Mouse (Mus musculus) adrenal gland, postnatal 10 days (tissue): ENCODE measurements around the gene Med13l. TPM values are rescaled to one million over a fixed set of nuclear protein-coding genes. Genes with fewer than 3 reads are reported as not detected.
A peak's percentile ranks its signal among the peaks of the same experiment; 100 is the strongest.

Source experiments
- DNase-seq: peaks from one replicate; pipeline ENCODE4 v3.0.0; 2021; ENCODE audit warnings: mixed read lengths
- total RNA-seq, 2 experiments: library from RNA; stranded (reverse); gene quantifications; 2 replicates each; pipeline ENCODE4 v1.2.3; 2021

Med13l gene
- total RNA-seq, 2 experiments from 2014 or later, result 39.0 to 43.6 TPM

DNA sequence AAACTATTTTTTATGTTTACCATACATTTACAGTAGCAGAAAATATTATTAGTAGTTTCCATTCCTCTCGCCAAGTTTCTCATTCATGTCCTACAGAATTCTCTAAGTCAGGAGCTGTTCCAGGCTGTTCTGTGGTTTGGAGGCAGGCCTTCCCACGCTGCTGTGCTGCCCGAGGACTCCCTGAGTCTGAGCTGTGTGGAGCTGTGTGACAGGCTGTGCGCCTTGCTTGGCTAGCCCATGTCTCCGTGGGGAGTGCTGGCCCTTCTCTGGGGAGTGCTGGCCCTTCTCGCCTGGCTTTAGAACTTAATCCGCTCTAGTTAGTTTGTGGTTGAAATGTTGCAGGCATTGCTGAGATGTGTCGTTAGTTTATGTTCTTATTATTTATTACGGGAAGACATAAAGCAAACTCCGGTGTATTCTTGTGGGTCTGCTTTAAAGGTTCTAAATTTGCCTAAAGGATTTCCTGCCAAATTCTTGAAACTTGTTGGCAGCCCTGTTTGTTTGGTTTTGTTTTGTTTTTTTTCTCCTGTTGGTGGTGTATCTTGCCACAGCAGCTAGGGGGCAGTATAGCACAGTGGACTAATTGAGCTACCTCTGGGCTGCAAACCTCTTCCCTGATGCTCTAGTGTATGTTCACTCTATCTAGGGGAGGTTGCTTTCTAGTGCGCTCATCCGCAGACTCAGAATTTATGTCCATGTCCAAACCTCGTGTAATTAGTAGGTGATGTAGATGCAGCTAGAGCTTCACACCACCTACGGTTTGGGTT lies 34.2 kb downstream of the Med13l start:
- peak; percentile 75 for DNase-seq

GRCm38 (mm10) chr5:118595901-118596300 lies 35.4 kb downstream of the Med13l start:
- no peak for DNase-seq

DNA sequence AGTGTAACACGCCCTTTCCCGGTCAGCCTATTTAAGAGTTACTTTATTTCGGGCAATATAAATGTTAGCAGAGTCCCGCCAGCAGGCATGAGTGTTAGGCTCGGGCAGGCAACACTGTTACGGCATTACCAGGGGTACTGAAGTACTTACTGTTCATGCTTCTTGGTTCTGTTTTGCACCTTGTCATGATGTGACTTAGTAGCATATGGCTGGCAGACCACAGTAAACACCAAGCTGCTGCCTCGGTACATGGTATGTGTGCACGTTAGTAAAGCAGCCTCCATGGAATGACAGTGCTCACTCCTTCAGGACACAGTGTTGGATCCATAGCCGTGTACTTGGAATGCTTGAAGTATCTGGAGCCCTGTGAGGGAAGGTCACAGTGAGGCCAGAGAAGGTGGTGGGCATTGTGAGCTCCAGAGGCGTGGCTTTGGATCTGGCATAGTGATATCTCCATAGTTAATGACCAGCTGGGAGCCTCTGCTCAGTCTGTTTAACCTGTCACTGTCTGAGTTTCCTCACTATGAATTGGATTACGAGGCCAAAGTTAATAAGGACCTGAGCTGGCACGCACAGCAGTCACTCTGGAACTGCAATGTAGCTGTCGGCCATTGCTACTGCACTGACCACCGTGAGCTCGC lies 36.1 kb downstream of the Med13l start:
- DNase-seq, result no peak

GRCm38 (mm10) chr5:118598601-118599000 lies 38.1 kb downstream of the Med13l start:
- no peak for DNase-seq

DNA sequence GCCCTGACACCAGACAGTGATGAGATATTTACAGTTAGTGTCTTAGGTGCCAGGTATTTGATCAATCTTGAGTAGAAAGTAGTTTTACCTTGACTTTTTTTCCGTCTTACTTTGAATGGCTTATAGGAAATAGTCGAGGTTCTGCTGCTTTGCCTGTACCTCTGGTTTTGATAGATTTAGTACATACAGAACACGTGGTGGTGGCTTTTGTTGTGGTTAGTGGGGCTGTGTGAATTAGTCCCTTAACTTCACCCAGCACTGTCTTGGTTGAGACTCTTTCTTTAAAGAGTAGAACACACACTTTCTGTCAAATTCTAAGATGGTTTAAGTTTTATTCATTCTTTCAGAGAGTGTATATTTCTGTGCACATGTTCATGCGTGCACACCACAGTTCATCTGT lies 41.0 kb downstream of the Med13l start:
- no peak for DNase-seq

DNA sequence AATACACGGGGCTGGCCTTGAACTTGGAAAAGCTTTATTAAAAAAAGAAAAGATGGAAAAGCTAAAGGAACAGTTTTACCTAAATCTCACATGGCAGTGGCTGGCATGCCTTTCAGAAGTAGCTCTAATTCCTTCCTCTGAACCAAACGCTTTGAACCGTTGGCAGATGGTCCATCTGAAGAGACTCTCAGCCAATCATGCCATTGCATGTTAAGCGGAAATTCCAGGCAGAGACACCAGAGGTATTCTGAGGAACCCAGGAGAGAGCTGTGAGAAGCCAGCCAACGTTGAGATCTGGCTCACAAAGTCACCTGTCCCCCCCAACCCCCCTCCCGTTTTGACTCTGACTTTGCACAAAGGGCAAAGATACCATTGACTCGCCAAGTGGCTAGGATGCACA lies 42.2 kb downstream of the Med13l start:
- DNase-seq, result no peak

DNA sequence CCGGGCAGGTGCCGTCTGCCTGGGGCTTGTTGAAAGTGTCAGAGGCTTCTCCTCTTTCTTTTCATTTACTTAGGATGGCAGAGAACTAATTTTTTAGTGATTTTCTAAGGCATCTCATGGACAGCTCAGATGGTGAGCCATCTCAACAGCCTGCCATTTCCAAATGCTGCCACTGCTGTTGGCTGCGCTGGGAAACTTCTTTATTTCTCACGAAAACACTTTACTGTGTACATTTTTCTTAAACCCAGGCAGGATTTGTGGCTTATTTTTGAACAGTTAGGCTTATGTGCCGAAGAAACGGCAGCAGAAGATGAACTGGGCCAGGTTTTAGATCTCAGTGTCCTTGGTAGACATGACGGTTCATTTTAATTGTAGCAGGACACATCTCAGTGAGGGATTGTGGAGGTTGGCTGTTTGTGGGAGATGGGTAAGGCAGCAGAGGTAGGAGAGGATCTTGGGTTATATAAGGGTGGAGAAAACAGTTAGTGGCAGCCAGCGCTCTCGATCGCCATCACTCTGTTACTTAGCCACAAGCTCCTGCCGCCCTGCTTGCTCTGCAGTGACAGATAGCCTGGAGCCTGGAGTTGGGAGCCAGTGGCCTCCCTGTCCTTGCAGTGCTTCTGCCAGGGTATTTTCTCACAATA lies 45.1 kb downstream of the Med13l start:
- no peak for DNase-seq

DNA sequence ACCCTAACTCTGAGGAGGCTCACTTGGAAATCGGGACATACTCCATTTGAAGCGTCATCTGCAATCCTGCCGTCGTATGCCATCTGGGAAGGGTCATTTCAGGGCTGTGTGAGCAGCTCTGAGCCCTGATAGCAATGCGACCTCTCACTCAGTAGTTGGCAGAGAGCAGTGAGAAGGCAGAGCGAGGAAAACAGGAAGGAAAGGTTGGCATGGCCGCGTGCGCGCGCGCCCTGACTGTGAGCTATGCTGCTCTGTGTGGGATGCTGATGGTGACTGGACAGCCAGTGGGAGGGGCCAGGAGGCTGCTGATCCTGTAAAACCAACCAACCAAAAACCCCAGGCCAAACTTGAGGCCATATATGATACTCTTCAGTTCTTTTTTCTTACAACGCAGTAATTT lies 46.2 kb downstream of the Med13l start:
- no peak for DNase-seq

DNA sequence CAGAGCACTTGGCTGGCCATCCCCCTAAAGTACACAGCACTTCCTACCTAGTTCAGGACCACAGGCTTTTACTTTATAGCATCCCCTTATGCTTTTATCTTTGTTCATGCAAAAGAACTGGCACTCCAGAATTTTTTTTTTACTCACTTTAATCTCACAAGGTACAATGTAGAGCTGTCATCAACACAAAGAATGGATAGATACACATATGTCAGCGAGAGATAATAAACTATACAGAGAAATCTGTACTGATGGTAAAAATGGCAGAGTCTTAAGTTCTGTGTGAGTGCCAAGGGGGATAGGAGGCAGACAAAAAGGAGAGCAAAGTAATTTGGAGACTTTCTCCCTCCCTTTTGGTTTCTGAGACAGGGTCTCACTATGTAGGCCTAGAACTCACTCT lies 47.4 kb downstream of the Med13l start:
- DNase-seq, result no peak

GRCm38 (mm10) chr5:118610468-118610867 lies 50.0 kb downstream of the Med13l start:
- no peak for DNase-seq

DNA sequence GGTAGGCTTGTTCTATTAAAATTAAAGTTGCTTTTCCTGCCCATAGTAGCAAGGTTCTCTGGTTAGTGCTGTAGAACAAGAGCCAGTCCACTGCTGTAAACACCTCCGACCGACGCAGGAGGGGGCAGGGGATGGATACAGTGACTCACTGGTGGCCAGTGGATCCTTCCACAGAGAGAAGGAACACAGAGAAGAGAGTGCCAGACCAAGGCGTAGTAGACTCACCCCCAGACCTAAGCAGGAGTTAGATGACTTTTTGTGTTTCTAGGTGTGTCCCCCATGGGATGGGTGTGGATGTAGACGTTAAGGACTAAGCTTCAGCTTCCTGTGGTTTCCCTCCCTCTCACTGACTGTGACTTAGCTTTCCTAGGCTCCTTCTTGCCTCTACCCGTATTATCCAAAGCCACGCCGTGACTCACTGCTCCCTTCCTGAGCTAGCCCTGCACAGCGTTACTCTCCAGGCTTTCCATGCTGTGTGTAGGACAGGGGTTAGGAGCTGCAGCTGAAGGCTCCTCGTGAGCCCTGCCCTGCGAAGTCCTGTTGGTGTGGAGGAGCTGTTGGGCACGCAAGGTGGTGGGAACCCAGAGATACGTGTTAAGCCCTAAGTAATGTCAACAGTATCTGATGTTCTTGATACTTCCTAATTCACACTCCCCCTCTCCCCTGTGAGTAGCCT lies 52.6 kb downstream of the Med13l start:
- no peak for DNase-seq

GRCm38 (mm10) chr5:118613704-118614103 lies 53.2 kb downstream of the Med13l start:
- peak; percentile 30 for DNase-seq

GRCm38 (mm10) chr5:118614116-118614515 lies 53.6 kb downstream of the Med13l start:
- peak; percentile 44 for DNase-seq

GRCm38 (mm10) chr5:118614571-118614981 lies 54.1 kb downstream of the Med13l start:
- DNase-seq, result no peak

GRCm38 (mm10) chr5:118618963-118619610 lies 58.6 kb downstream of the Med13l start:
- no peak for DNase-seq

DNA sequence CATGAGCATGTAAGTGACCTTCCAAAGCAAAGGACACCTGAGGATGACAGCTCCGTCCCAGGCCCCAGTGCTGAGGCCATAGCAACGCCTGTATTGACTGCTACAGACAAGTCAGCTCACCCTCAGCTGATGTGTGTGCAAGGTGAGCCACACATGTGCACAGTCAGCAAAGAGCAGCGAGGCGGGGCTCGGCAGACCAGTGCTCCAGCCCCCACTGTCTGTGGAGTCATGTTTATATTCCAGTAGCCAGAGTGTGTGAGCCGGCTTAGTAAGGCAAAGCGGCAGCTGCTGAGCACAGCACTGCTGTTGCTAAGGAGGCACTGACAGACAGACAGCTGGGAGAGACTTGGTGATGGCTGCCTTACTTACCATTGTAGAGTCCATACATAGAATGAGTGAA lies 59.3 kb downstream of the Med13l start:
- DNase-seq, result no peak

DNA sequence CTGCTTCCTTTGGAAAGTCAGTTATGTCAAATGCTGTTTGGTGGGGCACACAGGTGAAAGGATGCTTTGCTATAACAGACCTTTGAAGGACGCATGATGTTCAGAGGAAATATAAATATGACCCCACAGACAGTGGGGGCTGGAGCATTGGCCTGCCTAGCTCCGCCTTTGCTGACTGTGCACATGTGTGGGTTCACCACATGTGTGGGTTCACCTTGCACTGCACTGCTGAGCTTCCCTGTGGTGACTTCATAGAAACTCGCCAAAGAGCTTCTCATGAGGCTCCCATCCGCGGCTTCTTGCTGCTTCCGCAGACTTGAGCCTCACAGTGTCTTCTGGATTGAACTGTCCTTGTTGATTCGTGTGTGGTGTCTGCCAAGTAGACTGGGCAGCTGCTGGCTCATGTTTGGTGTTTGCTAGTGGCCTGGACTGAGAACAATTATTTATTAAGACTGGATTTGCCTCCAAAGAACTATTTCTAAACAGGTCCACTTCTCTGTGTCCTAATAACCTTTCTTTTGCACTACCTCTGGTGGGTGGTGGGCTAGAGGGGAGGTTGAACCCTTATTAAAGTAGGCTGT lies 59.9 kb downstream of the Med13l start:
- DNase-seq, result no peak

DNA sequence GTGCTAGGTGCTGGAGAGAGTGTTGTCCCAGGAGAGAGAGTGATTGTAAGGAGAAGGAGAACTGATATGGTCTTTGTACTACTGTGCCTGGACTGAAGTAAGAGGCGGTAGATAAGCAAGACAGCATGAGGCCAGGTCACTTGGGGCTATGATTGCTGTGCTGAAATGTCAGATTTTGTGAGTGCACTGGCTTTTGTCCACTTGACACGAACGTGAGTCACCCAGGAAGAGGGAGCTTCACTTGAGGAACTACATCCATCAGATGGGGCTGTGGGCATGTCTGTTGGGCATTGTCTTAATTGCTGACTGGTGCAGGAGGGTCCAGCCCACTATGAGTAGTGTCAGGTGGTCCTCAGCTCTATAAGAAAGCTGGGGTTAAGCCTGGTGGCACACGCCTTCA lies 61.4 kb downstream of the Med13l start:
- no peak for DNase-seq

GRCm38 (mm10) chr5:118622346-118622745 lies 61.9 kb downstream of the Med13l start:
- no peak for DNase-seq

DNA sequence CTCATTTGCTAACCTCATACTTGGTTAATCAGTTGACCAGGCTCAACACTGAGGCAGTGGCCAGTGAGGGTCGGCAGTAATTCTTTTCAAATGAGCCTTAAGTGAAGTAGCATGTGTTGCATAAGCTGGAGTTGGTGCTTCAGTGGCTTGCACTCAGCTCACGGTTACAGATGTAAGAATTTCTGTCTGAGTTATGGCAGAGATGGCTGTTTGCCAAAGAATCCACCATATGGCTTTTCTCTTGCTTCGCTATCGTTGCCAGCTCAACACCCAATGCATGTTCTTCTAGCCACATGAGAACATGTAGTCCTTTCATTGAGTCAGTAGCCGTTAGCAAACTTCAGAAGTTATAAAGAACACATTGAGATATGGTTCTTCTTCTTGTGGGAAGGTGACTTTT lies 63.3 kb downstream of the Med13l start:
- no peak for DNase-seq

- no peak for DNase-seq
Observed at GRCm38 (mm10) chr5:118627630-118628029, 67.2 kb downstream of the Med13l start.

DNA sequence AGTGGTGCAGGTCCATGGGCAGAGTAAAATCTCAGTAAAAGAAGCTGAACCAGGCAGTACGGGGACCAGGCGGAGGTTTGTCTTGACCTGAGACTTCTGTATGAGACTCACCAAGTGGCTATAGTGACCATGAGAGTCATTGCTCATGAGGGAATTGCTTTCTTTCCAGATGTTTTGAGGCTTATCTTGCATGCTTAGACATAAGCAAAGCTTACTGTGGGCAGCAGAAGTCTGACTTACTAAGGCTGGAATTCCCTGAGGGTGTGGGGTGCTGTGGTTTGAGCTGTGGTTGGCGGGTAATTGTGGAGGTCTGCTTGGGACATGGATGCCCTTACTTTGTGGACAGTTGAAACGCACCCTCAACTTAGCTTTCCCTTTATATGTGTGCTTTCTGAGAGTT lies 67.7 kb downstream of the Med13l start:
- DNase-seq, result no peak
